ENCODE assay signal across 11 mouse cellular contexts in the genomic region with DNA sequence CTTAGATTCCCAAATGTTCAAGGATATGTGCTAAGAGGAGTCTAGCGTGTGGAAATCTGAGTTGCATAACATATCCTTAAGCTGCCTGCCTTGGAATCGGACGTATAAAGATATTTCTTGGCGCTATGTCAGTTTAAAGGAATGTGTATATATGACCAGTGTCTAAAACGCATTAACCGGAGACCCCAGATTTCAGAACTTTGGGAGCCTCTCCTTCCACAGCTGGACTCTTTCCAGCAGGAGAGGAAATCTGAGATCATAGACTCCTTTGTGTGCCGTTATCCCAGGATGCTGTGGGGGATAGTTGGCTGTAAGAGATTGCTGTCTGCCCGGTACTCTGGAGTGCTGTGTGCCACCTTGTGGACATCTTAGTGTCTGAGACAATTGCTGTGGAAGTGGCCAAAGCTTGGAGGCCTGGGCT. TPM values are rescaled to one million over a fixed set of nuclear protein-coding genes. Genes with fewer than 3 reads are reported as not detected.
DNase-seq lines count a peak whose midpoint lies in the region; ATAC-seq lines count a peak whose summit lies in the region.
"Had no signal": no experiment of that assay in that cellular context is flagged by ENCODE, and none has a peak within 500 bp of the region (broad histone marks: within the 10 kb centered on the region; RNA-seq: fewer than 3 reads in every experiment).

No protein-coding gene starts in this region.

- no peak overlapping the region for H3K9ac ChIP-seq in kidney, embryonic 16.5 days (replicated peaks; ENCODE audit: low read length)
- H3K9ac ChIP-seq in stomach, embryonic 15.5 days = no peak overlapping the region
- H3K9ac ChIP-seq: forebrain, embryonic 12.5 days had no signal

- H3K4me2 ChIP-seq in kidney, embryonic 16.5 days (replicated peaks; ENCODE audit: low read depth, low read length) = no peak overlapping the region
- no peak overlapping the region for H3K4me2 ChIP-seq in stomach, embryonic 15.5 days
- H3K4me2 ChIP-seq: forebrain, embryonic 12.5 days had no signal

- H3K9me3 ChIP-seq in kidney, embryonic 16.5 days (ENCODE audit: low read length) = no peaks in the 10 kb centered on the region
- H3K9me3 ChIP-seq in stomach, embryonic 15.5 days = no peaks in the 10 kb centered on the region
- H3K9me3 ChIP-seq: forebrain, embryonic 12.5 days had no signal

- DNase-seq in kidney, adult 8-10 months = no peak
- DNase-seq in right cerebral cortex, postnatal 10 days (ENCODE audit: low spot score in 2 of 2) = peak; percentile 29
- DNase-seq in right cerebral cortex, postnatal 25 days = no peak
- DNase-seq in fat pad, adult 2 months (ENCODE audit: extremely low read depth, low read depth, low spot score) = peak; percentile 47
- no peak for DNase-seq in neural tube, embryonic 10.5 days (ENCODE audit: extremely low spot score, low spot score)
- no peak for DNase-seq in ovary, adult 18-20 months (ENCODE audit: low spot score)
- DNase-seq: adrenal gland, postnatal 25 days; kidney, adult 11 months had no signal

- WGBS in kidney, embryonic 16.5 days = 45% methylated on average over 8 of the region's 8 CpGs
- 32% methylated on average over 8 of the region's 8 CpGs for WGBS in stomach, embryonic 15.5 days

- no peaks in the 10 kb centered on the region for H3K4me1 ChIP-seq in kidney, embryonic 16.5 days (ENCODE audit: insufficient read depth, low read length)
- 0 out of 2 replicates have a peak, but pooled peaks cover 4% of the 10 kb centered on the region for H3K4me1 ChIP-seq in stomach, embryonic 15.5 days

- peak; percentile 42; the same call in 1 of the 2 replicates for ATAC-seq in kidney, embryonic 16.5 days (ENCODE audit: low FRiP score, low TSS enrichment)
- ATAC-seq in stomach, embryonic 15.5 days (ENCODE audit: insufficient read depth, low FRiP score, low read depth) = peak; percentile 66; the same call in 1 of the 2 replicates

- H3K27me3 ChIP-seq in kidney, embryonic 16.5 days (ENCODE audit: insufficient read depth, low read length) = no peaks in the 10 kb centered on the region
- 0 out of 2 replicates have a peak, but pooled peaks cover 4% of the 10 kb centered on the region for H3K27me3 ChIP-seq in stomach, embryonic 15.5 days (replicated peaks)
- H3K27me3 ChIP-seq: forebrain, embryonic 12.5 days had no signal

- H3K36me3 ChIP-seq in kidney, embryonic 16.5 days (ENCODE audit: insufficient read depth, low read length) = no peaks in the 10 kb centered on the region
- no peaks in the 10 kb centered on the region for H3K36me3 ChIP-seq in stomach, embryonic 15.5 days
- H3K36me3 ChIP-seq: forebrain, embryonic 12.5 days had no signal

- no peak overlapping the region for H3K4me3 ChIP-seq in kidney, embryonic 16.5 days (ENCODE audit: low read length)
- H3K4me3 ChIP-seq in stomach, embryonic 15.5 days (replicated peaks) = no peak overlapping the region
- H3K4me3 ChIP-seq: forebrain, embryonic 12.5 days had no signal

- H3K27ac ChIP-seq in kidney, embryonic 16.5 days (ENCODE audit: low read length) = no peak overlapping the region
- H3K27ac ChIP-seq in stomach, embryonic 15.5 days = peak overlapping the region; percentile 58; the same call in 1 of the 2 replicates
- H3K27ac ChIP-seq: forebrain, embryonic 12.5 days had no signal

RNA-seq across cellular contexts. Expression of gene Enpp6, which starts 34.5 kb away (rescaled TPM):
- polyA plus RNA-seq in kidney, embryonic 16.5 days (2015; fragmentation: Nextera tagmentation; extraction: Ambion mirVana) = 1.7 and 2.5 TPM in 2 replicates
- polyA plus RNA-seq in stomach, embryonic 15.5 days (2015; fragmentation: Nextera tagmentation; extraction: Ambion mirVana) = 0.31 and 0.77 TPM in 2 replicates

Comparison
In these comparisons a context has a peak if more than half of its experiments do, and no peak if none do; other contexts are left out.
1. DNase-seq: peak in right cerebral cortex, postnatal 10 days (2 of 2) and fat pad, adult 2 months (single experiment); none in kidney, adult 8-10 months (0 of 2), right cerebral cortex, postnatal 25 days (single experiment), neural tube, embryonic 10.5 days (single experiment) and ovary, adult 18-20 months (single experiment).